Mouse (Mus musculus) mature B cell (primary cell): ENCODE measurements around the gene Rab35.

Source experiments
- in situ Hi-C: fragments of 300-500 bp; cut with MboI; formaldehyde crosslinking; loops from 2 replicates; pipeline ENCODE4 v1.14.3; 2019

Gene Rab35

GRCm38 (mm10) chr5:115631505-115632357 lies at the start of gene Rab35:
Gene Rab35 (plus strand): TSS chr5:115631908.
- in situ Hi-C loops = no loop called here

GRCm38 (mm10) chr5:115585616-115586015 lies 46.1 kb upstream of the Rab35 start:
- in situ Hi-C loops = no loop called here

- in situ Hi-C loops = no loop called here
Observed at GRCm38 (mm10) chr5:115586166-115586565, 45.5 kb upstream of the Rab35 start.

GRCm38 (mm10) chr5:115586780-115587179 lies 44.9 kb upstream of the Rab35 start:
- in situ Hi-C loops = no loop called here

GRCm38 (mm10) chr5:115591028-115591427 lies 40.7 kb upstream of the Rab35 start:
- in situ Hi-C loops = no loop called here

GRCm38 (mm10) chr5:115591506-115591905 lies 40.2 kb upstream of the Rab35 start:
- in situ Hi-C loops = no loop called here

- in situ Hi-C loops = no loop called here
Observed at GRCm38 (mm10) chr5:115603561-115603960, 28.1 kb upstream of the Rab35 start.

- in situ Hi-C loops = no loop called here
Observed at GRCm38 (mm10) chr5:115611566-115611965, 20.1 kb upstream of the Rab35 start.

GRCm38 (mm10) chr5:115613332-115613731 lies 18.4 kb upstream of the Rab35 start:
- in situ Hi-C loops = no loop called here

- in situ Hi-C loops = no loop called here
Observed at GRCm38 (mm10) chr5:115614948-115615347, 16.8 kb upstream of the Rab35 start.

GRCm38 (mm10) chr5:115619690-115620089 lies 12.0 kb upstream of the Rab35 start:
- in situ Hi-C loops = no loop called here

- in situ Hi-C loops = no loop called here
Observed at GRCm38 (mm10) chr5:115622686-115623085, 9.0 kb upstream of the Rab35 start.

GRCm38 (mm10) chr5:115623694-115624440 lies 7.8 kb upstream of the Rab35 start:
- in situ Hi-C loops = no loop called here

- in situ Hi-C loops = no loop called here
Observed at GRCm38 (mm10) chr5:115626237-115626886, 5.3 kb upstream of the Rab35 start.

GRCm38 (mm10) chr5:115628083-115628482 lies 3.6 kb upstream of the Rab35 start:
- in situ Hi-C loops = no loop called here

GRCm38 (mm10) chr5:115629672-115630071 lies 2.0 kb upstream of the Rab35 start:
- in situ Hi-C loops = no loop called here

- in situ Hi-C loops = no loop called here
Observed at GRCm38 (mm10) chr5:115630291-115630690, 1.4 kb upstream of the Rab35 start.

- in situ Hi-C loops = no loop called here
Observed at GRCm38 (mm10) chr5:115632358-115632714, 628 bp downstream of the Rab35 start.

GRCm38 (mm10) chr5:115633060-115633459 lies 1.4 kb downstream of the Rab35 start:
- in situ Hi-C loops = no loop called here

GRCm38 (mm10) chr5:115634046-115634445 lies 2.3 kb downstream of the Rab35 start:
- in situ Hi-C loops = no loop called here

GRCm38 (mm10) chr5:115635536-115635935 lies 3.8 kb downstream of the Rab35 start:
- in situ Hi-C loops = no loop called here

GRCm38 (mm10) chr5:115644192-115644591 lies 12.5 kb downstream of the Rab35 start:
- in situ Hi-C loops = no loop called here

- in situ Hi-C loops = no loop called here
Observed at GRCm38 (mm10) chr5:115648876-115649275, 17.2 kb downstream of the Rab35 start.
